Mouse (Mus musculus) kidney, embryonic 16.5 days (tissue): ENCODE results near the gene Cldn11. TPM values are rescaled to one million over a fixed set of nuclear protein-coding genes. Genes with fewer than 3 reads are reported as not detected.

Experiments used
- ATAC-seq: fragments of 200-750 bp; cut with Nextera tagmentation; 2 replicates; pipeline ENCODE4 v1.8.0; 2017; ENCODE audit warnings: moderate TSS enrichment; ENCODE audit not compliant: low FRiP score, low TSS enrichment
- H3K27ac ChIP-seq: fragments of 300-500 bp; sonication (generic); 2 replicates; pipeline ENCODE4 v1.5.1; 2014; ENCODE audit warnings: low read length
- H3K27me3 ChIP-seq: fragments of 300-500 bp; sonication (generic); 2 replicates; pipeline ENCODE4 v1.6.1; 2014; ENCODE audit warnings: low read length, control low read depth, mixed read lengths; ENCODE audit not compliant: insufficient read depth
- H3K36me3 ChIP-seq: fragments of 300-500 bp; sonication (generic); 2 replicates; pipeline ENCODE4 v1.6.1; 2014; ENCODE audit warnings: low read length, control low read depth, mixed read lengths; ENCODE audit not compliant: insufficient read depth
- H3K4me1 ChIP-seq: fragments of 300-500 bp; sonication (generic); 2 replicates; pipeline ENCODE4 v1.6.1; 2014; ENCODE audit warnings: low read length, control low read depth, mixed read lengths; ENCODE audit not compliant: insufficient read depth
- H3K4me2 ChIP-seq: fragments of 300-500 bp; sonication (generic); replicated peaks from 2 replicates; pipeline ENCODE4 v1.6.1; 2014; ENCODE audit warnings: low read depth, low read length
- H3K4me3 ChIP-seq: fragments of 300-500 bp; sonication (generic); 2 replicates; pipeline ENCODE4 v1.5.1; 2014; ENCODE audit warnings: mild to moderate bottlenecking, low read length
- H3K9ac ChIP-seq: fragments of 300-500 bp; sonication (generic); replicated peaks from 2 replicates; pipeline ENCODE4 v1.6.1; 2014; ENCODE audit warnings: low read length
- H3K9me3 ChIP-seq: fragments of 300-500 bp; sonication (generic); 2 replicates; pipeline ENCODE4 v1.6.1; 2016; ENCODE audit warnings: low read length, control low read depth
- WGBS: fragments of 180-500 bp; shearing (Covaris S2); extraction: QIAGEN DNeasy Blood & Tissue Kit; methylation state at CpG from one replicate; pipeline ENCODE4 v1.1.7; 2014; 5-methylcytosine and 5-hydroxymethylcytosine counted together
- polyA plus RNA-seq: library from polyadenylated mRNA; unstranded; fragments of >200 nt; fragmentation: Nextera tagmentation; extraction: Ambion mirVana; gene quantifications from 2 replicates; pipeline ENCODE4 v1.2.1, GENCODE M21; 2015

Gene Cldn11
- polyA plus RNA-seq, 1 experiment from 2014 or later = 105 TPM

- no peaks in the 10 kb centered on the region for H3K36me3 ChIP-seq
- H3K9ac ChIP-seq = no peak overlapping the region
- H3K9me3 ChIP-seq = no peaks in the 10 kb centered on the region; the same call in 1 of the 2 replicates
- H3K27ac ChIP-seq = peak overlapping the region; percentile 76
- 51% methylated on average over 17 of the region's 17 CpGs for WGBS
- H3K4me2 ChIP-seq = no peak overlapping the region
- no peaks in the 10 kb centered on the region for H3K27me3 ChIP-seq
- H3K4me1 ChIP-seq = no peaks in the 10 kb centered on the region
- peak; percentile 55 for ATAC-seq
- no peak overlapping the region for H3K4me3 ChIP-seq
Measured at GRCm38 (mm10) chr3:31199162-31199877, 49.6 kb downstream of the Cldn11 start.

- no peak for ATAC-seq
- no peak overlapping the region for H3K9ac ChIP-seq
- no peak overlapping the region for H3K4me2 ChIP-seq
- 91% methylated on average over 11 of the region's 11 CpGs for WGBS
- H3K4me3 ChIP-seq = no peak overlapping the region
- no peaks in the 10 kb centered on the region for H3K36me3 ChIP-seq
- no peak overlapping the region for H3K27ac ChIP-seq
- H3K9me3 ChIP-seq = no peaks in the 10 kb centered on the region
- H3K4me1 ChIP-seq = peaks cover 17% of the 10 kb centered on the region
- no peaks in the 10 kb centered on the region for H3K27me3 ChIP-seq
Measured at GRCm38 (mm10) chr3:31203947-31204346, 54.2 kb downstream of the Cldn11 start.

GRCm38 (mm10) chr3:31205167-31205566, 55.4 kb downstream of the Cldn11 start:
- WGBS = 71% methylated on average over 3 of the region's 3 CpGs
- no peaks in the 10 kb centered on the region for H3K36me3 ChIP-seq
- H3K27me3 ChIP-seq = no peaks in the 10 kb centered on the region
- no peak overlapping the region for H3K9ac ChIP-seq
- no peak overlapping the region for H3K4me2 ChIP-seq
- H3K9me3 ChIP-seq = no peaks in the 10 kb centered on the region
- H3K4me3 ChIP-seq = no peak overlapping the region
- no peak for ATAC-seq
- peaks cover 22% of the 10 kb centered on the region for H3K4me1 ChIP-seq
- no peak overlapping the region for H3K27ac ChIP-seq

DNA sequence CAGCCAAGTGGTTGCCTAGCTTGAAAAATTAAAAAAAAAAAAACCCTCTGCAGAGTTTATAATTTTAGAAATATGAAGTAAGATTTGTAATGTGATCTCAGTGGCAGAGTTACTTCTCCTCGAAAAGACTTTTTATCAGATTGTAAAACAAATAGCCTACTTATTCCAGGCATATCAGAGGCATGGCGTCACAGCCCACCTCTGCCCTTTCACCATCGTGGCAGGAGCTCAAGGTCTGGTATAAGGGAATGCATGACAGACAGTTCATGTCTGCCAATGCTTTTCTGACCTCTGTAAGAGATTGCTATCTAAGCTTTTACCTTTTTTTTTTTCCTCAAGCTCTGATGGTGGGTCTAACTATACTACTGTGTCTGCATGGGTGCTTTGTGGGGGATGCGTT, 58.3 kb downstream of the Cldn11 start:
- peaks cover 31% of the 10 kb centered on the region for H3K4me1 ChIP-seq
- 33% methylated on average over 4 of the region's 4 CpGs for whole genome bisulfite sequencing
- no peak for ATAC-seq
- no peaks in the 10 kb centered on the region for H3K9me3 ChIP-seq
- H3K4me3 ChIP-seq = no peak overlapping the region
- H3K36me3 ChIP-seq = no peaks in the 10 kb centered on the region
- no peaks in the 10 kb centered on the region for H3K27me3 ChIP-seq
- no peak overlapping the region for H3K4me2 ChIP-seq
- H3K27ac ChIP-seq = no peak overlapping the region
- no peak overlapping the region for H3K9ac ChIP-seq

GRCm38 (mm10) chr3:31208458-31208994, 58.8 kb downstream of the Cldn11 start:
- Histone ChIP-seq H3K9ac (peak overlapping the region; percentile 52), H3K4me2 (peak overlapping the region; percentile 48), H3K27me3 (no peaks in the 10 kb centered on the region), H3K4me3 (no peak overlapping the region), H3K36me3 (no peaks in the 10 kb centered on the region), H3K27ac (peak overlapping the region; percentile 13; the same call in 1 of the 2 replicates), H3K4me1 (peaks cover 36% of the 10 kb centered on the region), H3K9me3 (no peaks in the 10 kb centered on the region)
- ATAC-seq = no peak
- WGBS = 3% methylated on average over 6 of the region's 6 CpGs

- H3K4me3 ChIP-seq = peak overlapping the region; percentile 24
Measured at GRCm38 (mm10) chr3:31209001-31209400, 59.3 kb downstream of the Cldn11 start.

DNA sequence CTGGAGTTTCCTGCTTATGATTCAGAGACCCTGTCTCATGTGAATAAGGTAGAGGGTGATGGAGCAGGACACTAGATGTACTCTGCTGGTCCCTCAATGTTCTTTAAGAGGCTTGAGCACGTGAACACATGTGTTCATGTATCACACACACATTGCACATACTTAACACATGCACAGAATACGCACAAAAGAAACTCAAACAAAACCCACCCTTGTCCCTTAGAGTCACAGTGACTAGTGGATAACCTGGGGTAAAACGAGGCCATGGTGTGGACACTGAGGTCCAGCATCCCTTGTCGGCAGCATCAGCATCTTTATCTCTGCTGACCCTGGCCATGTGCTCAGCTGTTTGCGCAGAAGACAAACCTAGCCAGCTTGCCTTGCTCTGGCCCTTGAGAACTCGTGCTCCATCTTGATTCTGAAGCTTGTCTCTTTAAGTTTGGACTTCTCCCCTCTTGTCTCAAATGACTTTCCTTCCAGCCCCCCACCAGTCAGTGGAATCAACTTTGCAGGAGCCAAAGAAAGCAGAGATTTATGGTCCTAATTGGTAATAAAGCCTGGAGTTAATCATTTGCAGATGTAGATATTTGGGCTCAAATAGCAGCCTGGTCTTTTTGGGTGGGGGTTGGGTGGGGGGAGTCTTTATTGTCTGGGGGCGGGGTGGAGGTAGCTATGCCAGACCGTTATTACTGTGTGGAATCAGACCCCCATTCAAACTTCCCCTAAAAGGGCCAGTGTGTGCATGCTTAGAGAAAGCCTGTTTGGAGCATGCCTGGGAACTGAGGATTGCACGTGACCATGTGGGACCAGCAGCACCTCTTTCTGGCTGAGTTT, 62.7 kb downstream of the Cldn11 start:
- Histone ChIP-seq H3K4me1 (peaks cover 43% of the 10 kb centered on the region), H3K4me2 (no peak overlapping the region), H3K9me3 (no peaks in the 10 kb centered on the region), H3K4me3 (no peak overlapping the region), H3K27ac (peak overlapping the region; percentile 27; the same call in 1 of the 2 replicates), H3K36me3 (no peaks in the 10 kb centered on the region), H3K9ac (no peak overlapping the region), H3K27me3 (no peaks in the 10 kb centered on the region)
- ATAC-seq = peak; percentile 80
- 37% methylated on average over 9 of the region's 9 CpGs for WGBS

More at GRCm38 (mm10) chr3:31209001-31209400, 59.3 kb downstream of the Cldn11 start:
- Histone ChIP-seq H3K9ac (peak overlapping the region; percentile 52), H3K27me3 (no peaks in the 10 kb centered on the region), H3K4me1 (peaks cover 41% of the 10 kb centered on the region), H3K4me2 (peak overlapping the region; percentile 48), H3K36me3 (no peaks in the 10 kb centered on the region), H3K27ac (no peak overlapping the region; the same call in 1 of the 2 replicates), H3K9me3 (no peaks in the 10 kb centered on the region)
- 15% methylated on average over 19 of the region's 19 CpGs for WGBS
- no peak for ATAC-seq

DNA sequence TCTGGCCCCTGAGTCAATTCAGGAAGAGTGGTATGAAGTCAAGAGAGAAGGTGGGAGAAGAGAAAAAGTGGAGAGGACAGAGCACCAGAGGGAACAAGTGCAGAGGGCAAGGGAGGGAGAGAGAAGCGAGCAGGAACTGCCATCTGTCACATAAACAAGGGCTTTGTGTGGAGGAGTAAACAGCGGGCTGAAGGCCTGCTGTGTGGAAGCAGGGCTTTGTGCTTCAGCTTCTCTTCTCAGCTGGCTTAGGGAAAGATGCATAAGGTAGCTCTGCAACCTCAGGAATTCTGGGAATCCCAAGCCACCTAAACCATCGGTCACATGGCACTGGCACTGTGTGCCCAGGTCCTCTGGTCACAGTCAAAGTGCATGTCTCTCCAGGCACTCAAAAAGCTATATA, 64.1 kb downstream of the Cldn11 start:
- Histone ChIP-seq H3K27ac (no peak overlapping the region), H3K4me3 (no peak overlapping the region), H3K4me2 (no peak overlapping the region), H3K9me3 (no peaks in the 10 kb centered on the region), H3K36me3 (no peaks in the 10 kb centered on the region), H3K4me1 (peaks cover 33% of the 10 kb centered on the region), H3K9ac (no peak overlapping the region), H3K27me3 (no peaks in the 10 kb centered on the region)
- ATAC-seq = no peak
- 34% methylated on average over 3 of the region's 3 CpGs for WGBS
